Comparison of ENCODE assay signal across 16 mouse cellular contexts in genomic region chr3:69535486-69535885, GRCm38 (mm10).
A peak's percentile ranks its signal among the peaks of the same experiment; 100 is the strongest.
DNase-seq lines count a peak whose midpoint lies in the region; ATAC-seq and TF ChIP-seq lines count a peak whose summit lies in the region.
"Had no signal": no experiment of that assay in that cellular context is flagged by ENCODE, and none has a peak within 500 bp of the region (broad histone marks: within the 10 kb centered on the region; RNA-seq: fewer than 3 reads in every experiment).

No protein-coding gene starts in this region.

- no peak overlapping the region for H3K4me3 ChIP-seq in heart, embryonic 10.5 days
- H3K4me3 ChIP-seq in heart, embryonic 12.5 days = no peak overlapping the region
- H3K4me3 ChIP-seq in forebrain, postnatal 0 days (ENCODE audit: low read depth, low read length) = no peak overlapping the region
- H3K4me3 ChIP-seq in midbrain, embryonic 12.5 days = no peak overlapping the region
- H3K4me3 ChIP-seq in neural tube, embryonic 15.5 days (replicated peaks) = no peak overlapping the region
- H3K4me3 ChIP-seq in liver, embryonic 12.5 days = no peak overlapping the region
- H3K4me3 ChIP-seq: limb, embryonic 15.5 days; stomach, embryonic 15.5 days had no signal

- DNase-seq in heart, embryonic 10.5 days (ENCODE audit: low spot score) = peak; percentile 43
- DNase-seq in forebrain, postnatal 0 days = no peak
- no peak for DNase-seq in kidney, postnatal 36 days
- no peak for DNase-seq in left cerebral cortex, postnatal 36 days (ENCODE audit: low spot score in 2 of 2)
- DNase-seq: adrenal gland, postnatal 14 days; cerebellum, postnatal 25 days; heart, adult 11 months; kidney, adult 8-10 months; lung, adult 18-20 months; lung, postnatal 4 days had no signal

- H3K27ac ChIP-seq in heart, embryonic 10.5 days = no peak overlapping the region
- H3K27ac ChIP-seq in heart, embryonic 12.5 days (ENCODE audit: poor library complexity, severe bottlenecking) = no peak overlapping the region
- no peak overlapping the region for H3K27ac ChIP-seq in forebrain, postnatal 0 days (ENCODE audit: low read depth, low read length)
- H3K27ac ChIP-seq in midbrain, embryonic 12.5 days (replicated peaks) = no peak overlapping the region
- H3K27ac ChIP-seq in neural tube, embryonic 15.5 days (replicated peaks) = peak overlapping the region; percentile 54
- H3K27ac ChIP-seq in liver, embryonic 12.5 days = no peak overlapping the region

- H3K27me3 ChIP-seq in heart, embryonic 10.5 days (ENCODE audit: insufficient read depth, poor library complexity, severe bottlenecking) = no peaks in the 10 kb centered on the region
- H3K27me3 ChIP-seq in heart, embryonic 12.5 days (replicated peaks) = no peaks in the 10 kb centered on the region
- H3K27me3 ChIP-seq in forebrain, postnatal 0 days (ENCODE audit: insufficient read depth, low read length) = no peaks in the 10 kb centered on the region
- peaks cover 52% of the 10 kb centered on the region for H3K27me3 ChIP-seq in midbrain, embryonic 12.5 days
- no peaks in the 10 kb centered on the region for H3K27me3 ChIP-seq in neural tube, embryonic 15.5 days (replicated peaks)
- no peaks in the 10 kb centered on the region for H3K27me3 ChIP-seq in liver, embryonic 12.5 days (replicated peaks)
- H3K27me3 ChIP-seq: limb, embryonic 15.5 days; stomach, embryonic 15.5 days had no signal

- 93% methylated on average over 10 of the region's 10 CpGs for WGBS in heart, embryonic 10.5 days
- 86% methylated on average over 10 of the region's 10 CpGs for WGBS in heart, embryonic 12.5 days
- 48% methylated on average over 10 of the region's 10 CpGs for WGBS in forebrain, postnatal 0 days
- 44% methylated on average over 10 of the region's 10 CpGs for whole genome bisulfite sequencing in midbrain, embryonic 12.5 days
- 27% methylated on average over 10 of the region's 10 CpGs for WGBS in neural tube, embryonic 15.5 days
- 90% methylated on average over 10 of the region's 10 CpGs for WGBS in liver, embryonic 12.5 days (ENCODE audit: insufficient replicate concordance)

- H3K9me3 ChIP-seq in heart, embryonic 10.5 days = no peaks in the 10 kb centered on the region
- no peaks in the 10 kb centered on the region for H3K9me3 ChIP-seq in heart, embryonic 12.5 days (replicated peaks)
- no peaks in the 10 kb centered on the region for H3K9me3 ChIP-seq in forebrain, postnatal 0 days (ENCODE audit: low read length)
- H3K9me3 ChIP-seq in midbrain, embryonic 12.5 days = no peaks in the 10 kb centered on the region
- no peaks in the 10 kb centered on the region for H3K9me3 ChIP-seq in neural tube, embryonic 15.5 days (replicated peaks)
- no peaks in the 10 kb centered on the region for H3K9me3 ChIP-seq in liver, embryonic 12.5 days (replicated peaks)
- H3K9me3 ChIP-seq: limb, embryonic 15.5 days; stomach, embryonic 15.5 days had no signal

- H3K9ac ChIP-seq in heart, embryonic 12.5 days = no peak overlapping the region
- H3K9ac ChIP-seq in forebrain, postnatal 0 days = no peak overlapping the region
- H3K9ac ChIP-seq in midbrain, embryonic 12.5 days (replicated peaks) = no peak overlapping the region
- H3K9ac ChIP-seq in neural tube, embryonic 15.5 days (replicated peaks) = no peak overlapping the region
- H3K9ac ChIP-seq in liver, embryonic 12.5 days = no peak overlapping the region
- H3K9ac ChIP-seq: limb, embryonic 15.5 days; stomach, embryonic 15.5 days had no signal

- peaks cover 5% of the 10 kb centered on the region for H3K4me1 ChIP-seq in heart, embryonic 10.5 days
- peaks cover 6% of the 10 kb centered on the region for H3K4me1 ChIP-seq in heart, embryonic 12.5 days (replicated peaks)
- peaks cover 10% of the 10 kb centered on the region; the same call in 1 of the 2 replicates for H3K4me1 ChIP-seq in forebrain, postnatal 0 days (ENCODE audit: insufficient read depth)
- peaks cover 35% of the 10 kb centered on the region for H3K4me1 ChIP-seq in midbrain, embryonic 12.5 days
- H3K4me1 ChIP-seq in neural tube, embryonic 15.5 days = peaks cover 32% of the 10 kb centered on the region
- no peaks in the 10 kb centered on the region for H3K4me1 ChIP-seq in liver, embryonic 12.5 days

- no peak for ATAC-seq in heart, embryonic 12.5 days (ENCODE audit: insufficient number of reproducible peaks, low FRiP score)
- ATAC-seq in forebrain, postnatal 0 days = peak; percentile 85
- ATAC-seq in midbrain, embryonic 12.5 days (ENCODE audit: low FRiP score, low read depth) = peak; percentile 82
- ATAC-seq in neural tube, embryonic 15.5 days (ENCODE audit: low FRiP score) = peak; percentile 51
- no peak for ATAC-seq in liver, embryonic 12.5 days

- no peaks in the 10 kb centered on the region for H3K36me3 ChIP-seq in heart, embryonic 10.5 days
- H3K36me3 ChIP-seq in heart, embryonic 12.5 days = no peaks in the 10 kb centered on the region
- no peaks in the 10 kb centered on the region for H3K36me3 ChIP-seq in forebrain, postnatal 0 days (ENCODE audit: insufficient read depth)
- no peaks in the 10 kb centered on the region for H3K36me3 ChIP-seq in midbrain, embryonic 12.5 days
- no peaks in the 10 kb centered on the region for H3K36me3 ChIP-seq in neural tube, embryonic 15.5 days
- H3K36me3 ChIP-seq in liver, embryonic 12.5 days = no peaks in the 10 kb centered on the region
- H3K36me3 ChIP-seq: limb, embryonic 15.5 days; stomach, embryonic 15.5 days had no signal

- no peak for TF ChIP-seq CTCF in forebrain, postnatal 0 days (IDR thresholded peaks at IDR 0.05; ENCODE audit: low read depth)

- no peak overlapping the region for H3K4me2 ChIP-seq in heart, embryonic 12.5 days
- H3K4me2 ChIP-seq in forebrain, postnatal 0 days (ENCODE audit: low read depth) = no peak overlapping the region
- H3K4me2 ChIP-seq in midbrain, embryonic 12.5 days (replicated peaks) = peak overlapping the region; percentile 34; the same call in 1 of the 2 replicates
- H3K4me2 ChIP-seq in neural tube, embryonic 15.5 days = peak overlapping the region; percentile 36; the same call in 1 of the 2 replicates
- no peak overlapping the region for H3K4me2 ChIP-seq in liver, embryonic 12.5 days
- H3K4me2 ChIP-seq: limb, embryonic 15.5 days had no signal

- intact Hi-C loops in left cerebral cortex, postnatal 36 days (cut with DNase I) = no loop called here

Comparison
In these comparisons a context has a peak if more than half of its experiments do, and no peak if none do; other contexts are left out.
1. ATAC-seq: peak in forebrain, postnatal 0 days (single experiment), midbrain, embryonic 12.5 days (single experiment) and neural tube, embryonic 15.5 days (single experiment); none in heart, embryonic 12.5 days (single experiment) and liver, embryonic 12.5 days (single experiment).
2. H3K4me2 ChIP-seq: peak in midbrain, embryonic 12.5 days (single experiment) and neural tube, embryonic 15.5 days (single experiment); none in heart, embryonic 12.5 days (single experiment), forebrain, postnatal 0 days (single experiment) and liver, embryonic 12.5 days (single experiment).